Mouse (Mus musculus): ENCODE data around the gene Gm47791. TPM values are rescaled to one million over a fixed set of nuclear protein-coding genes. Genes with fewer than 3 reads are reported as not detected.

Gm47791 gene
- polyA plus RNA-seq (2014; fragmentation: Nextera tagmentation; extraction: Ambion mirVana), result not detected in 2 replicates

DNA sequence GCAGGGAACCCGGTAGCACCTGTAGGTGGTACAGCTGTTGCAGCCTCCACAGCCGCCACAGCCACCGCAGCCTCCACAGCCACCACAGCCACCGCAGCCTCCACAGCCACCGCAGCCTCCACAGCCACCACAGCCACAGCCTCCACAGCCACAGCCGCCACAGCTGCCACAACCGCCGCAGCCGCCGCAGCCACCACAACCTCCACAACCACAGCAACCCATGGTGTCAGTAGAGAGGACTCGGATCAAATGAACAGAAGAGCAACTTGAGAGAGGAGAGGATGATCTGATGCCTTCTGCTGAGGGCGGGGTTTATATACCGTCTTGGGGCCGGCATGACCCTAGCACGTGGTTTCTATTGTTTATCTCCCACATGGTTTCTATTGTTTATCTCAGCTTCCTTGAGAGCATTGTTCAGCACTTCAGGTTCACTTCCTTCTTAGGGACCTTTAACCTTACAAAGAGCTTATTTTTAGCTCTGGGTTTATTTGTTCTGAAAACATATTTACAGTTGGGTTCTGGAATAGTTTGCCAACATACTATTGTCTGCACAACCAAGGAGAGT is at the start of gene Gm47791:
Gm47791 (minus strand) TSS at position 222 of the 565 bp plus-strand sequence.
- no peaks in the 10 kb centered on the region for H3K27me3 ChIP-seq (ENCODE audit: control insufficient read depth, insufficient read depth, low read length)
- 81% methylated on average over 15 of the region's 15 CpGs for WGBS
- H3K4me1 ChIP-seq (ENCODE audit: control insufficient read depth in 2 of 2, insufficient read depth in 2 of 2, low read length in 2 of 2), result no peaks in the 10 kb centered on the region
- H3K4me2 ChIP-seq (ENCODE audit: low read length), result no peak within 1 kb of the TSS
- no peak within 1 kb of the TSS for H3K4me3 ChIP-seq (ENCODE audit: control insufficient read depth in 1 of 2, insufficient read depth in 1 of 2, low read depth in 1 of 2, low read length in 2 of 2)
- no peaks in the 10 kb centered on the region for H3K36me3 ChIP-seq (ENCODE audit: control insufficient read depth, insufficient read depth, low read length)
- no peak within 1 kb of the TSS for H3K9ac ChIP-seq (ENCODE audit: low read length)
- H3K27ac ChIP-seq (replicated peaks in 1 of 2; ENCODE audit: control insufficient read depth in 1 of 2, insufficient read depth in 1 of 2, low read depth in 2 of 2, low read length in 2 of 2), result no peak within 1 kb of the TSS
- H3K9me3 ChIP-seq (ENCODE audit: control insufficient read depth, low read length), result no peaks in the 10 kb centered on the region
- ATAC-seq (ENCODE audit: insufficient number of reproducible peaks, insufficient read depth, low FRiP score, low read depth), result no peak

DNA sequence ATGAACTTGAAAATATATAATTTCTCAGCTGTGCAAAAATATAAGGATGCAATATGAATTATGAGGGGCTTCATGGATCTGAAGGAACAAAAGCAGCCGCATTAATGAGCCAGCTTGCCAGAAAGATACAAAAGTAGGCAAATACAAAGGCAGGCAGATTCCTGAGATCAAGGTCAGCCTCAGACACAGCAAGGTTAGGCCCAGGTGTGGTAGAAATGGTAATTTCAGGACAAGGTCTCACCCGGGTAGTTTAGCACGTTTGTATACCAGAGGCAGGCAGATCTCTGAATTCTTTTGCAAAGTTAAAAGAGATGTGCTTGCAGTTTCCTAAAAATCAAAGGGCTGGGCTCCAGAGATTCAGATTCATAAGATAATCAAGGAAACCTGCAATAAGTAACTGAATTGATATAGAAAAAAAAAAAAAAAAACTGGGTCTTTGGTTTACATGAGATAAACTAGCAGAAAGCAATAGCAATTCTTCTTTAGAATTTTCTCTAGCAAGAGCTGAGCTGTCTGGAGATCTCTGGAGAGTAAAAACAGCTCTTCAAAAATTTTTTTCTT is 49.7 kb upstream of the Gm47791 start:
- no peak overlapping the region for H3K4me3 ChIP-seq (ENCODE audit: control insufficient read depth in 1 of 2, insufficient read depth in 1 of 2, low read depth in 1 of 2, low read length in 2 of 2)
- H3K4me1 ChIP-seq (ENCODE audit: control insufficient read depth in 2 of 2, insufficient read depth in 2 of 2, low read length in 2 of 2), result peaks cover 11 to 12% of the 10 kb centered on the region in 2 experiments
- no peaks in the 10 kb centered on the region for H3K27me3 ChIP-seq (ENCODE audit: control insufficient read depth, insufficient read depth, low read length)
- H3K27ac ChIP-seq (replicated peaks in 1 of 2; ENCODE audit: control insufficient read depth in 1 of 2, insufficient read depth in 1 of 2, low read depth in 2 of 2, low read length in 2 of 2), result peak overlapping the region in 1 of 2 experiments; percentile 59; a peak in 2 of 4 replicates
- WGBS, result 77% methylated on average over 3 of the region's 3 CpGs
- no peaks in the 10 kb centered on the region for H3K9me3 ChIP-seq (ENCODE audit: control insufficient read depth, low read length)
- ATAC-seq (ENCODE audit: insufficient number of reproducible peaks, insufficient read depth, low FRiP score, low read depth), result no peak
- H3K4me2 ChIP-seq (ENCODE audit: low read length), result peak overlapping the region; percentile 38; the same call in 1 of the 2 replicates
- no peaks in the 10 kb centered on the region for H3K36me3 ChIP-seq (ENCODE audit: control insufficient read depth, insufficient read depth, low read length)
- H3K9ac ChIP-seq (ENCODE audit: low read length), result no peak overlapping the region

DNA sequence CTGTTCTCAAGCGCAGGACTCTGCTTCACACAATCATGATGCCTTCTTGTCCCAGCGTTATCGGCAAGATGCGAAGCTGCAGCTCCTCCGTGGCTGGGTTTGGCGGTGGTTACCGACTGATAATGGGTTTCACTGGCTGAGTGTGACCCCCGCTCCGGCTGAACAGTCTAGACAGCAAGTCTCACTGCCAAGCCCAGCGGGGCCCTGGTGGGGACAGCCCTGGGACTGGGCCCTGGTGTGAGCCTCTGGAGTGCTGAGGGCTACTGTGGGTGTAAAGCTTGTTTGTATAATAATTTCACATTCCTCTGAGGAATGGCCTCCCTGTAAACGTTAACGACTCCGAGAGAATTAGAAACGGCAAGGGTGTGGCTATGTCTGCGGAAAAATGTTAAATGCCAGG is 49.1 kb upstream of the Gm47791 start:
- no peaks in the 10 kb centered on the region for H3K36me3 ChIP-seq (ENCODE audit: control insufficient read depth, insufficient read depth, low read length)
- 29% methylated on average over 15 of the region's 15 CpGs for WGBS
- H3K27me3 ChIP-seq (ENCODE audit: control insufficient read depth, insufficient read depth, low read length), result no peaks in the 10 kb centered on the region
- peak; percentile 59 for ATAC-seq (ENCODE audit: insufficient number of reproducible peaks, insufficient read depth, low FRiP score, low read depth)
- H3K4me3 ChIP-seq (ENCODE audit: control insufficient read depth in 1 of 2, insufficient read depth in 1 of 2, low read depth in 1 of 2, low read length in 2 of 2), result no peak overlapping the region
- H3K9me3 ChIP-seq (ENCODE audit: control insufficient read depth, low read length), result no peaks in the 10 kb centered on the region
- H3K27ac ChIP-seq (replicated peaks in 1 of 2; ENCODE audit: control insufficient read depth in 1 of 2, insufficient read depth in 1 of 2, low read depth in 2 of 2, low read length in 2 of 2), result peak overlapping the region; percentile 54 to 59; a peak in 3 of 4 replicates
- peak overlapping the region; percentile 38 for H3K4me2 ChIP-seq (ENCODE audit: low read length)
- H3K4me1 ChIP-seq (ENCODE audit: control insufficient read depth in 2 of 2, insufficient read depth in 2 of 2, low read length in 2 of 2), result peaks cover 12 to 13% of the 10 kb centered on the region in 2 experiments
- H3K9ac ChIP-seq (ENCODE audit: low read length), result no peak overlapping the region

DNA sequence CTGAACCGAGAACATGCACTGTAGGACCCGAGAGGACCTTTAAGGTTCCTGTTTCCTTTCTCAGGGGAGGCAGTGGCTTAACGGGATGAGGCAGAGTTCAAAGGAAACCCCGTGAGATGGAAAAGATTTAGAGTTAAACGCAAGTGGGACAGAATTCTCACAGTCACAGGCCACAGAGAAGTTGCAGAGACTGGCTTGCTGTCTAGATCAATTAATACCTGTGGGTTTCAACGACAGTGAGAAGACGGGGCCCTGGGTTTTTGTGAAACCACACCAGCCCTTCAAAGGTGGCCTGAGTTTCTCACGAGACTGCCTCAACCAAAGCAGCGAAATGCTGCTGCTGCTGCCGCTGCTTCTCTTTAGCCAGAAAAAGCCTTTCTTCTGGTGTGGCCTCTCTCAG is 48.3 kb upstream of the Gm47791 start:
- Histone ChIP-seq H3K9me3 (ENCODE audit: control insufficient read depth, low read length) (no peaks in the 10 kb centered on the region), H3K36me3 (ENCODE audit: control insufficient read depth, insufficient read depth, low read length) (no peaks in the 10 kb centered on the region), H3K4me3 (ENCODE audit: control insufficient read depth in 1 of 2, insufficient read depth in 1 of 2, low read depth in 1 of 2, low read length in 2 of 2) (no peak overlapping the region), H3K4me2 (ENCODE audit: low read length) (no peak overlapping the region), H3K27ac (replicated peaks in 1 of 2; ENCODE audit: control insufficient read depth in 1 of 2, insufficient read depth in 1 of 2, low read depth in 2 of 2, low read length in 2 of 2) (peak overlapping the region in 1 of 2 experiments; percentile 34; a peak in 2 of 4 replicates), H3K27me3 (ENCODE audit: control insufficient read depth, insufficient read depth, low read length) (no peaks in the 10 kb centered on the region), H3K9ac (ENCODE audit: low read length) (no peak overlapping the region), H3K4me1 (ENCODE audit: control insufficient read depth in 2 of 2, insufficient read depth in 2 of 2, low read length in 2 of 2) (peaks cover 12 to 13% of the 10 kb centered on the region in 2 experiments)
- no peak for ATAC-seq (ENCODE audit: insufficient number of reproducible peaks, insufficient read depth, low FRiP score, low read depth)
- 50% methylated on average over 10 of the region's 10 CpGs for WGBS

DNA sequence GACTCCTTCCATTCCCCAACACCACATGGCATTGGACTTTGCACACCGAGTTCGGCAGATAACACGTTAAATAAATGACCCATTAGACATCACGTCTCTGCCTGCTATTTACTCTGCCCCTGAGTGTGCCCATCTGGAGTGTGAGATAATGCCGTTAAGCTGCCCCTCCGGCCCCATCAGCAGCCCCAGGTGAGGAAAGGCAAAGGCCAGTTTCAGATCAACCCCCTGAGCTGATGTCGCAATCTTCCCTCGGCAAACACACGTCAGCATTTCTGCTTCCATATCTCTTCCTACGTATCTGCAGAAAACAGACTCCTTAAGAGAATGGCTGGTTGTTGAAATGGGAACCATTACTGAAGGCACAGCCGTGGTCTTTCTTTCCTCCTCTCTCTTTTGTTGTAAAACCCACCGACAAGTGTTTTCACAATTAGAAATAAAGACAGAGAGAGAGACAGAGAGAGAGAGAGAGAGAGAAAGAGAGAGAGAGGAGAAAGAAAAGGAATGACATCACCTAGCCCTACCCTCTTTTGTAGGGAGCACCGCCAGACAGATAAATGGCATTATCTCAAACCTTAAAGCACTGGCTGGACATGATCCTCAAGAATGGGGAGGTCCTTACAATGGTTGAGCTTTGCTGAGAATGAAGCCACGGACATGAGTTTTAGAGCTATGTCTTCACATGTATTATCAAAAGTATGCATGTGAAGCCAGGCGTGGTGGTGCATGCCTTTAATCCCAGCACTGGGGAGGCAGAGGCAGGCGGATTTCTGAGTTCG is 45.1 kb upstream of the Gm47791 start:
- Histone ChIP-seq H3K4me2 (ENCODE audit: low read length) (peak overlapping the region; percentile 57), H3K9me3 (ENCODE audit: control insufficient read depth, low read length) (no peaks in the 10 kb centered on the region), H3K4me3 (ENCODE audit: control insufficient read depth in 1 of 2, insufficient read depth in 1 of 2, low read depth in 1 of 2, low read length in 2 of 2) (peak overlapping the region; percentile 11 to 27; a peak in 3 of 4 replicates), H3K27me3 (ENCODE audit: control insufficient read depth, insufficient read depth, low read length) (no peaks in the 10 kb centered on the region), H3K9ac (ENCODE audit: low read length) (no peak overlapping the region), H3K4me1 (ENCODE audit: control insufficient read depth in 2 of 2, insufficient read depth in 2 of 2, low read length in 2 of 2) (peaks cover 12 to 13% of the 10 kb centered on the region in 2 experiments), H3K36me3 (ENCODE audit: control insufficient read depth, insufficient read depth, low read length) (no peaks in the 10 kb centered on the region), H3K27ac (replicated peaks in 1 of 2; ENCODE audit: control insufficient read depth in 1 of 2, insufficient read depth in 1 of 2, low read depth in 2 of 2, low read length in 2 of 2) (peak overlapping the region; percentile 29 to 49)
- peak; percentile 69 for ATAC-seq (ENCODE audit: insufficient number of reproducible peaks, insufficient read depth, low FRiP score, low read depth)
- 19% methylated on average over 17 of the region's 17 CpGs for WGBS

DNA sequence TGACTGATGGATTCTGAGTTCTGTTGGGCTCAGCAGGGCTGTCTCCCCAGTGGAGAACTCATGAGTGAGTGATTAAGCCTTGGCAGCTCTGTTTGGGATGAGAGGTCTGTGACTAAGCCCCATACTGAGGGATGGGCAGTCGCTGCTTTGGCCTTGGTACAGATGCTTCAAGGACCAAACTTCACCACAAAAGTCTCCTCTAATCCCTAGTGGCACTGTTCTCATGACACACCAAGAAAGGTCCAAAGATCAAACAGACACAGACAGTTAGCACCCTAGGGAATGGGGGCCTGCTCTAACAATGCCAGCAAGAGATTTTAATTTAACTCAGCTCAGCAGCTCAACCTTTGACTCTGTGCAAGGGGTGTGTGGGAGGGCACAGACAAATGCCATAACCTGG is 40.7 kb upstream of the Gm47791 start:
- H3K4me2 ChIP-seq (ENCODE audit: low read length), result no peak overlapping the region
- no peak overlapping the region for H3K27ac ChIP-seq (replicated peaks in 1 of 2; ENCODE audit: control insufficient read depth in 1 of 2, insufficient read depth in 1 of 2, low read depth in 2 of 2, low read length in 2 of 2)
- no peaks in the 10 kb centered on the region for H3K9me3 ChIP-seq (ENCODE audit: control insufficient read depth, low read length)
- H3K9ac ChIP-seq (ENCODE audit: low read length), result no peak overlapping the region
- peaks cover 9 to 10% of the 10 kb centered on the region in 2 experiments for H3K4me1 ChIP-seq (ENCODE audit: control insufficient read depth in 2 of 2, insufficient read depth in 2 of 2, low read length in 2 of 2)
- no peak overlapping the region for H3K4me3 ChIP-seq (ENCODE audit: control insufficient read depth in 1 of 2, insufficient read depth in 1 of 2, low read depth in 1 of 2, low read length in 2 of 2)
- 61% methylated on average over 1 of the region's 1 CpGs for WGBS
- no peak for ATAC-seq (ENCODE audit: insufficient number of reproducible peaks, insufficient read depth, low FRiP score, low read depth)
- H3K27me3 ChIP-seq (ENCODE audit: control insufficient read depth, insufficient read depth, low read length), result no peaks in the 10 kb centered on the region
- H3K36me3 ChIP-seq (ENCODE audit: control insufficient read depth, insufficient read depth, low read length), result no peaks in the 10 kb centered on the region

DNA sequence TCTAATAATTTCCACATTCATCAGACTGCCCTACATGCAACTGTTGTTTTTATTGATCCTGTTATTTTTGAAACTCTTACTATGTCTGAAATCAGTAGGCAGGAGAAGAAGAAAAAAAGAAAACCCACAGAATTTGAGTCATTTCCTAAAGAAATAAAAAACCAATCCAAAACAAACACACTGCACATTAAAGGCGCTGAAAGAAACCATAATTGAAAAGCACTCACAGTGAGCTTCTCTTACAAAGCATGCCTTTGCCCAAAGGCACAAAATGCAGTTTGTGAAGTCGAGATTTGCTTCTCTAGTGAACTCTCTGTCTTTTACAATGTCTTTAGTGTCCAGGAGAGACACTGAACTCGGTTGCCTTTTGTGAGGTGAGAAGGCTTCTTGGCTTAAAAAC is 37.5 kb upstream of the Gm47791 start:
- Histone ChIP-seq H3K4me3 (ENCODE audit: control insufficient read depth in 1 of 2, insufficient read depth in 1 of 2, low read depth in 1 of 2, low read length in 2 of 2) (no peak overlapping the region), H3K9ac (ENCODE audit: low read length) (no peak overlapping the region), H3K36me3 (ENCODE audit: control insufficient read depth, insufficient read depth, low read length) (no peaks in the 10 kb centered on the region), H3K27ac (replicated peaks in 1 of 2; ENCODE audit: control insufficient read depth in 1 of 2, insufficient read depth in 1 of 2, low read depth in 2 of 2, low read length in 2 of 2) (peak overlapping the region; percentile 37 to 42; a peak in 2 of 4 replicates), H3K9me3 (ENCODE audit: control insufficient read depth, low read length) (no peaks in the 10 kb centered on the region), H3K4me1 (ENCODE audit: control insufficient read depth in 2 of 2, insufficient read depth in 2 of 2, low read length in 2 of 2) (peaks cover 3 to 9% of the 10 kb centered on the region in 2 experiments), H3K27me3 (ENCODE audit: control insufficient read depth, insufficient read depth, low read length) (no peaks in the 10 kb centered on the region), H3K4me2 (ENCODE audit: low read length) (no peak overlapping the region)
- WGBS, result 50% methylated on average over 3 of the region's 3 CpGs
- no peak for ATAC-seq (ENCODE audit: insufficient number of reproducible peaks, insufficient read depth, low FRiP score, low read depth)
